Mouse (Mus musculus) intestine, embryonic 14.5 days (tissue): ENCODE measurements around the gene Mdm4. TPM values are rescaled to one million over a fixed set of nuclear protein-coding genes. Genes with fewer than 3 reads are reported as not detected.

ENCODE experiments used
- ATAC-seq: fragments of 200-750 bp; cut with Nextera tagmentation; replicated peaks from 2 replicates; pipeline ENCODE4 v1.8.0; 2017; ENCODE audit warnings: low read depth, moderate number of reproducible peaks, moderate TSS enrichment, moderate library complexity; ENCODE audit not compliant: low FRiP score, low TSS enrichment
- DNase-seq: peaks from one replicate; pipeline ENCODE4 v3.0.0-alpha.2; 2018; ENCODE audit warnings: low spot score
- H3K27ac ChIP-seq: fragments of 300-500 bp; sonication (generic); 2 replicates; pipeline ENCODE4 v1.5.1; 2014; ENCODE audit warnings: low read depth, mild to moderate bottlenecking, control low read depth
- H3K27me3 ChIP-seq: fragments of 300-500 bp; sonication (generic); replicated peaks from 2 replicates; pipeline ENCODE4 v1.6.1; 2014; ENCODE audit warnings: low read length, control low read depth; ENCODE audit not compliant: control insufficient read depth, insufficient read depth
- H3K36me3 ChIP-seq: fragments of 300-500 bp; sonication (generic); 2 replicates; pipeline ENCODE4 v1.6.1; 2014; ENCODE audit warnings: low read length, control low read depth; ENCODE audit not compliant: control insufficient read depth, insufficient read depth
- H3K4me1 ChIP-seq: fragments of 300-500 bp; sonication (generic); replicated peaks from 2 replicates; pipeline ENCODE4 v1.6.1; 2014; ENCODE audit warnings: low read length, control low read depth, mixed read lengths; ENCODE audit not compliant: control insufficient read depth, insufficient read depth
- H3K4me2 ChIP-seq: fragments of 300-500 bp; sonication (generic); 2 replicates; pipeline ENCODE4 v1.6.1; 2014; ENCODE audit warnings: low read length
- H3K4me3 ChIP-seq: fragments of 300-500 bp; sonication (generic); 2 replicates; pipeline ENCODE4 v1.5.1; 2014; ENCODE audit warnings: low read depth, low read length, control low read depth, mixed read lengths
- H3K9ac ChIP-seq: fragments of 300-500 bp; sonication (generic); 2 replicates; pipeline ENCODE4 v1.6.1; 2014; ENCODE audit warnings: mild to moderate bottlenecking, low read length
- H3K9me3 ChIP-seq: fragments of 300-500 bp; sonication (generic); 2 replicates; pipeline ENCODE4 v1.6.1; 2016; ENCODE audit warnings: low read length, control low read depth; ENCODE audit not compliant: control insufficient read depth
- WGBS: fragments of 180-500 bp; shearing (Covaris S2); extraction: QIAGEN DNeasy Blood & Tissue Kit; methylation state at CpG from one replicate; pipeline ENCODE4 v1.1.7; 2014; 5-methylcytosine and 5-hydroxymethylcytosine counted together
- polyA plus RNA-seq: library from polyadenylated mRNA; unstranded; fragments of >200 nt; fragmentation: Nextera tagmentation; extraction: Ambion mirVana; gene quantifications from 2 replicates; pipeline ENCODE4 v1.2.1, GENCODE M21; 2014

Mdm4 gene
- polyA plus RNA-seq: 49.7 TPM in 2 replicates

GRCm38 (mm10) chr1:133030461-133030860 lies at the start of gene Mdm4:
TSS of gene Mdm4 (minus strand) at chr1:133030561.
- WGBS: 94% methylated on average over 5 of the region's 5 CpGs
- Histone ChIP-seq H3K4me1 (peaks cover 6% of the 10 kb centered on the region; the same call in 1 of the 2 replicates), H3K27me3 (no peaks in the 10 kb centered on the region), H3K36me3 (no peaks in the 10 kb centered on the region), H3K9me3 (no peaks in the 10 kb centered on the region), H3K4me3 (no peak within 1 kb of the TSS), H3K4me2 (no peak within 1 kb of the TSS), H3K27ac (no peak within 1 kb of the TSS), H3K9ac (no peak within 1 kb of the TSS)
- ATAC-seq: no peak
- DNase-seq: no peak

DNA sequence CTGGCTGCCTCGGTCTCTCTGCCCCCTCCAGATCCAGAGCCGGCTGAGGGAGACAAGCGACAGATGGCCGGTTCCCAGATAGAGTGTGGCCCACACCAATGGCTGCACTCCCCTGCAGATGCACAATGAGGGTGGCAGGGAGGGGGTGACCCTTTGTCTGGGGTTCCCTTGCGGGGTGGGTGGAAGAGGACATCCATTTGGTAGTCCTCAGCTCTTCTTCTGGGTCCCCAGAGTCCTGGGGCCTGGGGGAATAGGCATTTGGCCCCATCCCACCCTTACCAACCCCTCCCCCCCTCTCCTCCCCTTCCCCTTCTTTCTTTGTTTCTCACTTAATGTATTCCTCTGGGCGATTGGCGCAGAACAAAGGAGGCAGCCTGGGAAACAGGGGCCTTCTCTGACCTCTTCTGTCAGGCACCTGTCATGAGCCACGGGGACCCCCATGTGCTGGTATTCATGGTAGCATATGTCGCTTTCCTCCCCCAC lies 49.8 kb upstream of the Mdm4 start:
- Histone ChIP-seq H3K9ac (no peak overlapping the region), H3K9me3 (no peaks in the 10 kb centered on the region), H3K4me3 (no peak overlapping the region), H3K36me3 (peaks cover 22% of the 10 kb centered on the region), H3K27me3 (no peaks in the 10 kb centered on the region), H3K4me2 (no peak overlapping the region), H3K4me1 (peaks cover 21% of the 10 kb centered on the region), H3K27ac (no peak overlapping the region)
- DNase-seq (no peak), ATAC-seq (no peak)
- 56% methylated on average over 9 of the region's 9 CpGs for WGBS

GRCm38 (mm10) chr1:133079509-133079908 lies 49.1 kb upstream of the Mdm4 start:
- no peak overlapping the region for H3K4me3 ChIP-seq
- H3K36me3 ChIP-seq: peaks cover 23% of the 10 kb centered on the region
- H3K4me1 ChIP-seq: peaks cover 21% of the 10 kb centered on the region
- H3K27ac ChIP-seq: no peak overlapping the region
- H3K4me2 ChIP-seq: no peak overlapping the region
- H3K27me3 ChIP-seq: no peaks in the 10 kb centered on the region
- H3K9ac ChIP-seq: no peak overlapping the region
- H3K9me3 ChIP-seq: no peaks in the 10 kb centered on the region
- 96% methylated on average over 7 of the region's 7 CpGs for WGBS
- no peak for DNase-seq
- no peak for ATAC-seq

DNA sequence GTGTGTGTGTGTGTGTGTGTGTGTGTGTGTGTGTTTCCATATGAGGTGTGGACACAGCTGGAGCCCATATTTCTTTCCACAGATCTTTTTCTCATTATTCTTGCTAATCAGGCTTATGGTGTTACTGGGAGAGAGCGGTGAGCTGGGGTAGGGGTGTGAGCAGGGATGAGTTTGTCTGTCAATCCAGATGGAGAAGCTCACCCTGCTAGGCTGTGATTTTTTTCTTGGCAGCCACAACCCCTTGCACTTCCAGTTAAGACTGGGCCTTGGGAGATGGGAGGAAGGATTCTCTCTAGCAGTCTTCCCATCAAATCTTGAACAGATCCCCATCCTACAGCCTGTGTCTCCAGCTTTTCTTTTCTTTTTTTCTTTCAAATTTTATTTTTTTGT lies 48.0 kb upstream of the Mdm4 start:
- H3K36me3 ChIP-seq: peaks cover 26% of the 10 kb centered on the region
- ATAC-seq: no peak
- peak overlapping the region; percentile 79 for H3K27ac ChIP-seq
- DNase-seq: no peak
- H3K4me2 ChIP-seq: no peak overlapping the region
- H3K9ac ChIP-seq: no peak overlapping the region
- H3K9me3 ChIP-seq: no peaks in the 10 kb centered on the region
- no peak overlapping the region for H3K4me3 ChIP-seq
- no peaks in the 10 kb centered on the region for H3K27me3 ChIP-seq
- peaks cover 21% of the 10 kb centered on the region for H3K4me1 ChIP-seq
- WGBS: 50% methylated on average over 1 of the region's 1 CpGs

GRCm38 (mm10) chr1:133077606-133078337 lies 47.4 kb upstream of the Mdm4 start:
- ATAC-seq: no peak
- Histone ChIP-seq H3K4me1 (peaks cover 24% of the 10 kb centered on the region), H3K4me2 (no peak overlapping the region), H3K27me3 (no peaks in the 10 kb centered on the region), H3K9me3 (no peaks in the 10 kb centered on the region), H3K27ac (peak overlapping the region; percentile 79), H3K4me3 (no peak overlapping the region), H3K36me3 (peaks cover 22% of the 10 kb centered on the region), H3K9ac (no peak overlapping the region)
- no peak for DNase-seq
- WGBS: 48% methylated on average over 11 of the region's 12 CpGs

DNA sequence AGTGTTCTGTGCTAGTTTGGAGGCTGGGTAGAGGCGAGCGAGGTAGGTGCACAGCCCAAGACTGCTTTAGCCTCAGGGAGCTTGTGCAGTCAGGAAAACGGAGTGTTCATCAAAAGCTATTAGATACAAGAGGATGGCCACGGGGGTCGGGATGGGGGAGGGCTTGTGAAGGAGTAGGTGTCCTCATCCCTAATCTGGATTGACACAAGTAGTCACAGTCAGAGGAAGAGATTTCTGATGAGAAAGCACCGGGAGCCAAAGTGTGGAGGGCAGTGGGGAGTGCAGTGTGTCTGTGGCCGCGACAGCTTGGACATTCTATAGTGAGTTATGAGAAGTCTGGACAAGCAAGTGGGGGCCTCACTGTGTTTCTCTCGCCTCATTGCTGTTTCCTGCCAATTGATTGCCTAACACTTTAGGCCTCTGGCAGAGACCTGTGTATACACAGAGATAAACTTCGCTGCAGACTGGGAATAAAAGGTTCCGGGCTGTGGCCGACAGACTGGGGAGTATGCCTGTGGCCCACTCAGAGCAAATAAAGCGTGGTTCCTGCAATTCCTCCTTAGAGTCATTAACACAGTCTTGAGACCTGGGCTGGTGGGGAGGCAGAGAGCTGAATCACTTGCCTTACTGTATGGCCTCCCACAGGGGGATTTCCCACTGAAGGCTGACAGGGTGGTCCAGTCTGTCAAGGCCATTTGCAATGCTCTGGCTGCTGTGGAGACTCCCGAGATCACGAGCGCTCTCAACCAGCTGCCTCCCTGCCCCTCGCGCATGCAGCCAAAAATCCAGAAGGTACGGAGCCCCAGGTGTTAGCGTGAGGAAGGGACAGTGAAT lies 46.5 kb upstream of the Mdm4 start:
- no peak for DNase-seq
- no peak overlapping the region for H3K4me2 ChIP-seq
- H3K27ac ChIP-seq: peak overlapping the region; percentile 79
- H3K27me3 ChIP-seq: no peaks in the 10 kb centered on the region
- H3K9ac ChIP-seq: no peak overlapping the region
- H3K4me1 ChIP-seq: peaks cover 25% of the 10 kb centered on the region
- peaks cover 13% of the 10 kb centered on the region for H3K36me3 ChIP-seq
- H3K4me3 ChIP-seq: no peak overlapping the region
- no peaks in the 10 kb centered on the region for H3K9me3 ChIP-seq
- ATAC-seq: peak; percentile 56
- 26% methylated on average over 20 of the region's 20 CpGs for WGBS

DNA sequence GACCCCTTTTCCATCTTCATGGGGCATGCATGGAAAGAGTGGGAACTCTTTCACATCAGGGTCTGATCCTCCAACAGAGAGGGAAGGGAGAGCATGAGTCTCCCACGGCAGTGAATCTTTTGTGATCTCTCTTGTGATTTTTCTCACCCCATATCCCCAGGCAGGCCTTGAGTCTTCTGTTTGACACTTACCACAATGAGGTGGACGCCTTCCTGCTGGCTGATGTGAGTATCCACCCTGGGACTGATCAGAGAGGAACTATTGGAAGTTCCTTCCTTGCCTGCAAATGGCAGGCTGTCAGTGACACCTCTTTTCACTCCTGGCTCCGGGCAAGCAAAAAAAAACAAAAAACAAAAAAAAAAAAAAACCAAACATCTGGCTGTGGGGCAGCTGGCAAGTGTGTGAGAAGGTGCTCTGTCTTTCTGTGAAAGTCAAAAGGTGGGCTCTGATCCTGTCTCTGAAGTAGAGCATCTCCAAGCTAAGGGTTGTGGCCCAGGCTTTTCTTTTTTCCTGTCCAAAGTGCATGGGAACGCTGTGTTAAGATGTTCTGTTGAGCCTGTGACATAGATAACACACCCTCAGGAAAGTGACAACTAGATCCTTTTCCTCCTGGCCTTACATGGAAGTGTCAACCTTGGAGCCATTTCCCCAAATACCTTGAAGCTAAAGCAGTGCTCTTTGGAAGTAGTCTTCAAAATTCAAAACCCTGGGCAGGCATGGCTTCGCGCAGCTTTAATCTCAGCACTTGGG lies 45.5 kb upstream of the Mdm4 start:
- Histone ChIP-seq H3K4me2 (no peak overlapping the region), H3K4me1 (peaks cover 27% of the 10 kb centered on the region), H3K27me3 (no peaks in the 10 kb centered on the region), H3K9ac (no peak overlapping the region), H3K9me3 (no peaks in the 10 kb centered on the region), H3K36me3 (peaks cover 10% of the 10 kb centered on the region; the same call in 1 of the 2 replicates), H3K27ac (peak overlapping the region; percentile 79; the same call in 1 of the 2 replicates), H3K4me3 (no peak overlapping the region)
- WGBS: 74% methylated on average over 6 of the region's 6 CpGs
- DNase-seq: no peak
- ATAC-seq: no peak

DNA sequence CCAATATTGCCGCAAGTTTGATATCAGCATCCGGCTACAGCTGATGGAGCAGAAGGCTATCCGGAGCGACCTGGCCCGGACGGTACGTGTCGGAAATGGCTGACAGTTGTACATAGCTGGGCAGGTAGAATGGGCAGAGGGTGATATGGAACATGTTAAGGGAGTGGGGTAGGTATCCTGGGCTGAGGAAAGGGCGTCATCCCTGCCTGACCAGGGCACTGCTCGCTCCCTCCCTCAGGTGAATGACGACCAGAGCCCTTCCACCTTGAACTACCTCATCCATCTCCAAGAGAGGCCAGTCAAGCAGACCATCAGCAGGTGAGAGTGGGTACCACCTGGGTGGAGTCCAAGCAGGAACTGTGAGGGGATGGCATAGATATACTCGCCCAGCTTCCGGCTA lies 44.2 kb upstream of the Mdm4 start:
- Histone ChIP-seq H3K9ac (no peak overlapping the region), H3K27me3 (no peaks in the 10 kb centered on the region), H3K4me1 (peaks cover 37% of the 10 kb centered on the region), H3K9me3 (no peaks in the 10 kb centered on the region), H3K27ac (no peak overlapping the region), H3K4me3 (no peak overlapping the region), H3K36me3 (peaks cover 4% of the 10 kb centered on the region; the same call in 1 of the 2 replicates), H3K4me2 (no peak overlapping the region)
- WGBS: 93% methylated on average over 13 of the region's 13 CpGs
- no peak for ATAC-seq
- DNase-seq: no peak
